ENCODE assay signal across 8 mouse cellular contexts in the genomic region with DNA sequence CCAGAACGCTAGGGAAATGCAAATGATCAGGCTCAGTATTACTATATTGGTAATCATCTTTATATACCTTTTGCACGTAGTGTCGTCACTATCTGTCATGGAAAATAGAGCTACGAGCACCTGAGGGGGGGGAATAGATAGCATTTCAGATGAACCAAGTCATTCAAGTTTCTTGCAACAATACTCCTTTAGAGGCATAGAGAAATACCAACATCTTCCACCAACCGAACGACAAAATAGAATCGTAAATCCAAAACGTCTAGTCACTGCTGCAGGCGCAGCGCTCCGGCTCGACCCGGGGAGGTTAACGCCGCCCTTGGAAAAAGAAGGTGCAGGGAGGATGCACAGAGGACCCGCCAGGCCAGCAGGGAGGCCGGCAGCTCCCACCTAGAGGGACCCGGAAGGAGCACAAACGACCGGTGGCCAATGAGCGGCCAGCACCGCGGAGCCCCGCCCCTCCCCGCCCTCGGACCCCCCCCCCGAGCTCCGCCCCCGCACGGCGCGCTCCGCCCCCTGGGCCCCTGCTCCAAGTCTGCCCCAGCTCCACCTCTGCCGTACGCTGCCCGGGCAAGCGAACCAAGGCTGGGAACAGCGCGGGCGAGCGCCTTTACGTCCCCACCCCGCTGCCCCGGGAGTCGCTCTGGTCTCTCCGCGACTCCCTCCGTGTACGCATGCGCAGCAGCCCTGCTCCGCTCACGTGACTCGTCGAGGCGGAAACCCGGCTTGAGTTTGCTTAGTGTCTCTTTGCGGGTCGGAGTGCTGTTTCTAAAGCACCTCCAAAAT. TPM values are rescaled to one million over a fixed set of nuclear protein-coding genes. Genes with fewer than 3 reads are reported as not detected.
DNase-seq lines count a peak whose midpoint lies in the region; ATAC-seq lines count a peak whose summit lies in the region.

A gene (minus strand): TSS at position 662 of the 783 bp plus-strand sequence.

- no peaks in the 10 kb centered on the region for H3K27me3 ChIP-seq in heart, embryonic 14.5 days (ENCODE audit: control insufficient read depth, insufficient read depth, low read length)
- H3K27me3 ChIP-seq in liver, embryonic 13.5 days, result no peaks in the 10 kb centered on the region
- no peaks in the 10 kb centered on the region for H3K27me3 ChIP-seq in stomach, embryonic 16.5 days (ENCODE audit: control insufficient read depth, insufficient read depth, low read length)

- WGBS in heart, embryonic 14.5 days, result under 1% methylated on average over 56 of the region's 58 CpGs
- WGBS in liver, embryonic 13.5 days (ENCODE audit: insufficient replicate concordance), result under 1% methylated on average over 49 of the region's 58 CpGs
- under 1% methylated on average over 49 of the region's 58 CpGs for WGBS in stomach, embryonic 16.5 days

- peak within 1 kb of the TSS; percentile 77 for H3K4me3 ChIP-seq in brown adipose tissue, adult 24 weeks (ENCODE audit: insufficient read depth, low read depth, low read length)
- H3K4me3 ChIP-seq in heart, embryonic 14.5 days (ENCODE audit: control insufficient read depth in 1 of 2, insufficient read depth in 1 of 2, low read depth in 1 of 2, low read length in 2 of 2), result peak within 1 kb of the TSS; percentile 61 to 84
- peak within 1 kb of the TSS; percentile 69 for H3K4me3 ChIP-seq in liver, embryonic 13.5 days (replicated peaks)
- peak within 1 kb of the TSS; percentile 73 for H3K4me3 ChIP-seq in stomach, embryonic 16.5 days (replicated peaks; ENCODE audit: low read length)

- H3K27ac ChIP-seq in brown adipose tissue, adult 24 weeks (replicated peaks; ENCODE audit: low read depth, low read length), result peak within 1 kb of the TSS; percentile 59
- peak within 1 kb of the TSS; percentile 95 to 98 for H3K27ac ChIP-seq in heart, embryonic 14.5 days (replicated peaks in 1 of 2; ENCODE audit: control insufficient read depth in 1 of 2, insufficient read depth in 1 of 2, low read depth in 2 of 2, low read length in 2 of 2)
- H3K27ac ChIP-seq in liver, embryonic 13.5 days, result peak within 1 kb of the TSS; percentile 97
- H3K27ac ChIP-seq in stomach, embryonic 16.5 days (ENCODE audit: low read length), result peak within 1 kb of the TSS; percentile 94

- H3K9ac ChIP-seq in heart, embryonic 14.5 days (ENCODE audit: low read length), result peak within 1 kb of the TSS; percentile 78
- H3K9ac ChIP-seq in liver, embryonic 13.5 days, result peak within 1 kb of the TSS; percentile 76
- H3K9ac ChIP-seq in stomach, embryonic 16.5 days (ENCODE audit: low read length), result peak within 1 kb of the TSS; percentile 75

- ATAC-seq in heart, embryonic 14.5 days (ENCODE audit: insufficient number of reproducible peaks, insufficient read depth, low FRiP score, low read depth), result peak; percentile 100
- ATAC-seq in liver, embryonic 13.5 days (ENCODE audit: low read depth), result peak; percentile 99
- ATAC-seq in stomach, embryonic 16.5 days (ENCODE audit: insufficient read depth, low FRiP score), result peak; percentile 99

- H3K36me3 ChIP-seq in heart, embryonic 14.5 days (ENCODE audit: control insufficient read depth, insufficient read depth, low read length), result peaks cover 6% of the 10 kb centered on the region; the same call in 1 of the 2 replicates
- H3K36me3 ChIP-seq in liver, embryonic 13.5 days, result no peaks in the 10 kb centered on the region
- no peaks in the 10 kb centered on the region for H3K36me3 ChIP-seq in stomach, embryonic 16.5 days (ENCODE audit: control insufficient read depth, insufficient read depth, low read length)

- H3K4me1 ChIP-seq in brown adipose tissue, adult 24 weeks (ENCODE audit: control insufficient read depth, insufficient read depth, insufficient read length, low read length), result peaks cover 5% of the 10 kb centered on the region; the same call in 1 of the 2 replicates
- H3K4me1 ChIP-seq in heart, embryonic 14.5 days (ENCODE audit: control insufficient read depth in 2 of 2, insufficient read depth in 2 of 2, low read length in 2 of 2), result peaks cover 3 to 8% of the 10 kb centered on the region in 2 experiments; a peak in 2 of 4 replicates
- H3K4me1 ChIP-seq in liver, embryonic 13.5 days (replicated peaks), result peaks cover 33% of the 10 kb centered on the region
- peaks cover 4% of the 10 kb centered on the region; the same call in 1 of the 2 replicates for H3K4me1 ChIP-seq in stomach, embryonic 16.5 days (ENCODE audit: control insufficient read depth, insufficient read depth, low read length)

- H3K4me2 ChIP-seq in heart, embryonic 14.5 days (ENCODE audit: low read length), result peak within 1 kb of the TSS; percentile 91
- H3K4me2 ChIP-seq in liver, embryonic 13.5 days, result peak within 1 kb of the TSS; percentile 80
- peak within 1 kb of the TSS; percentile 76 for H3K4me2 ChIP-seq in stomach, embryonic 16.5 days (ENCODE audit: low read depth, low read length)

- DNase-seq in CD4-positive, CD25-positive, alpha-beta regulatory T cell, adult 2 months (ENCODE audit: low read depth, low spot score), result peak; percentile 98
- peak; percentile 96 for DNase-seq in fibroblast of lung, adult 2 months (ENCODE audit: low read depth)
- DNase-seq in kidney, postnatal 14 days, result peak; percentile 98
- DNase-seq in liver, embryonic 13.5 days, result peak; percentile 94
- peak; percentile 97 for DNase-seq in neural tube, embryonic 10.5 days (ENCODE audit: extremely low spot score, low spot score)

- H3K9me3 ChIP-seq in heart, embryonic 14.5 days (ENCODE audit: control insufficient read depth, low read length), result no peaks in the 10 kb centered on the region
- H3K9me3 ChIP-seq in liver, embryonic 13.5 days (replicated peaks), result no peaks in the 10 kb centered on the region
- no peaks in the 10 kb centered on the region for H3K9me3 ChIP-seq in stomach, embryonic 16.5 days (replicated peaks; ENCODE audit: control insufficient read depth, low read length)

RNA-seq across cellular contexts. Expression of the gene that starts here (rescaled TPM):
- polyA plus RNA-seq in brown adipose tissue, adult 24 weeks (2012; ENCODE audit: insufficient read depth, insufficient read length, missing spikeins), result 10.9 and 16.0 TPM in 2 replicates
- 24.3 and 30.1 TPM in 2 replicates for polyA plus RNA-seq in heart, embryonic 14.5 days (2014; fragmentation: Nextera tagmentation; extraction: Ambion mirVana)
- polyA plus RNA-seq in liver, embryonic 13.5 days (2015; fragmentation: Nextera tagmentation; extraction: Ambion mirVana), result 10.2 and 13.4 TPM in 2 replicates
- 28.5 and 33.7 TPM in 2 replicates for polyA plus RNA-seq in stomach, embryonic 16.5 days (2015; fragmentation: Nextera tagmentation; extraction: Ambion mirVana)

Comparison
In these comparisons a context has a peak if more than half of its experiments do, and no peak if none do; other contexts are left out.
1. Peak in every context shown above with its lines: DNase-seq, ATAC-seq, H3K4me3 ChIP-seq and H3K27ac ChIP-seq.